Mouse (Mus musculus): ENCODE data around the gene Trnp1.

- TF ChIP-seq CHD2 (IDR thresholded peaks at IDR 0.05; ENCODE audit: low read length) = no peak
- TF ChIP-seq POLR2A (IDR thresholded peaks at IDR 0.05; ENCODE audit: control insufficient read depth in 1 of 2, insufficient read depth in 1 of 2, low read depth in 1 of 2, low read length in 2 of 2, poor library complexity in 1 of 2) = no peak
- no peak for TF ChIP-seq CTCF (IDR thresholded peaks at IDR 0.05 in 2 of 3, conservative IDR thresholded peaks at IDR 0.05 in 1 of 3; ENCODE audit: control insufficient read depth in 1 of 3, insufficient read depth in 1 of 3, low read depth in 2 of 3, low read length in 3 of 3, poor library complexity in 1 of 3, severe bottlenecking in 1 of 3)
- TF ChIP-seq ZC3H11A (IDR thresholded peaks at IDR 0.05; ENCODE audit: low read depth, low read length) = no peak
- no peak for TF ChIP-seq NELFE (IDR thresholded peaks at IDR 0.05; ENCODE audit: low read depth, low read length)
- no peak for TF ChIP-seq MAZ (IDR thresholded peaks at IDR 0.05; ENCODE audit: low read depth, low read length)
- TF ChIP-seq TAL1 (IDR thresholded peaks at IDR 0.05; ENCODE audit: low read length) = no peak
- no peak for TF ChIP-seq E2F4 (IDR thresholded peaks at IDR 0.05; ENCODE audit: borderline replicate concordance, low read depth, low read length)
- no peak for TF ChIP-seq MXI1 (IDR thresholded peaks at IDR 0.05; ENCODE audit: low read depth, low read length)
- no peak for TF ChIP-seq NRF1 (IDR thresholded peaks at IDR 0.05; ENCODE audit: insufficient read depth, low read depth, low read length, poor library complexity, severe bottlenecking)
Measured at GRCm38 (mm10) chr4:133489489-133490245, 8.7 kb downstream of the Trnp1 start.

All from MEL (cell line).